Mouse (Mus musculus) heart, embryonic 12.5 days (tissue): ENCODE results near the gene Snx19. TPM values are rescaled to one million over a fixed set of nuclear protein-coding genes. Genes with fewer than 3 reads are reported as not detected.
A peak's percentile ranks its signal among the peaks of the same experiment; 100 is the strongest.

Experiments used
- ATAC-seq: fragments of 200-750 bp; cut with Nextera tagmentation; 2 replicates; pipeline ENCODE4 v1.8.0; 2017; ENCODE audit warnings: moderate TSS enrichment, moderate library complexity; ENCODE audit not compliant: insufficient number of reproducible peaks, low FRiP score
- H3K27ac ChIP-seq: fragments of 300-500 bp; sonication (generic); 2 replicates; pipeline ENCODE4 v1.5.1; 2016; ENCODE audit warnings: mild to moderate bottlenecking, moderate library complexity; ENCODE audit not compliant: poor library complexity, severe bottlenecking
- H3K27me3 ChIP-seq: fragments of 300-500 bp; sonication (generic); replicated peaks from 2 replicates; pipeline ENCODE4 v1.6.1; 2016; ENCODE audit warnings: mild to moderate bottlenecking, moderate library complexity
- H3K36me3 ChIP-seq: fragments of 300-500 bp; sonication (generic); 2 replicates; pipeline ENCODE4 v1.6.1; 2016; ENCODE audit warnings: mild to moderate bottlenecking, moderate library complexity
- H3K4me1 ChIP-seq: fragments of 300-500 bp; sonication (generic); replicated peaks from 2 replicates; pipeline ENCODE4 v1.6.1; 2016; ENCODE audit warnings: mild to moderate bottlenecking
- H3K4me2 ChIP-seq: fragments of 300-500 bp; sonication (generic); 2 replicates; pipeline ENCODE4 v1.6.1; 2016; ENCODE audit warnings: mild to moderate bottlenecking, moderate library complexity
- H3K4me3 ChIP-seq: fragments of 300-500 bp; sonication (generic); 2 replicates; pipeline ENCODE4 v1.5.1; 2016; ENCODE audit warnings: mild to moderate bottlenecking
- H3K9ac ChIP-seq: fragments of 300-500 bp; sonication (generic); 2 replicates; pipeline ENCODE4 v1.6.1; 2016; ENCODE audit warnings: mild to moderate bottlenecking, moderate library complexity
- H3K9me3 ChIP-seq: fragments of 300-500 bp; sonication (generic); replicated peaks from 2 replicates; pipeline ENCODE4 v1.6.1; 2016; ENCODE audit warnings: mild to moderate bottlenecking, moderate library complexity
- WGBS: fragments of 180-500 bp; shearing (Covaris S2); methylation state at CpG from one replicate; pipeline ENCODE4 v1.1.7; 2016; 5-methylcytosine and 5-hydroxymethylcytosine counted together
- polyA plus RNA-seq: library from polyadenylated mRNA; unstranded; fragments of >200 nt; fragmentation: Nextera tagmentation; extraction: Ambion mirVana; gene quantifications from 2 replicates; pipeline ENCODE4 v1.2.1, GENCODE M21; 2016

The Snx19 gene
- 21.4 and 22.2 TPM in 2 replicates for polyA plus RNA-seq

- H3K27me3 ChIP-seq, result 0 out of 2 replicates have a peak, but pooled peaks cover 10% of the 10 kb centered on the region
- H3K4me1 ChIP-seq, result peaks cover 33% of the 10 kb centered on the region
- H3K9ac ChIP-seq, result peak within 1 kb of the TSS; percentile 83
- peak within 1 kb of the TSS; percentile 78 for H3K4me3 ChIP-seq
- WGBS, result 3% methylated on average over 53 of the region's 53 CpGs
- peaks cover 19% of the 10 kb centered on the region; the same call in 1 of the 2 replicates for H3K36me3 ChIP-seq
- H3K4me2 ChIP-seq, result peak within 1 kb of the TSS; percentile 92
- no peaks in the 10 kb centered on the region for H3K9me3 ChIP-seq
- peak; percentile 90 for ATAC-seq
- no peak within 1 kb of the TSS for H3K27ac ChIP-seq
These were observed at the start of gene Snx19 for GRCm38 (mm10) chr9:30426882-30427632. TSS of gene Snx19 (plus strand) at chr9:30427108.

- no peak overlapping the region for H3K27ac ChIP-seq
- no peak overlapping the region for H3K4me3 ChIP-seq
- H3K36me3 ChIP-seq, result no peaks in the 10 kb centered on the region
- H3K27me3 ChIP-seq, result no peaks in the 10 kb centered on the region
- no peak overlapping the region for H3K9ac ChIP-seq
- no peak overlapping the region for H3K4me2 ChIP-seq
- H3K4me1 ChIP-seq, result no peaks in the 10 kb centered on the region
- H3K9me3 ChIP-seq, result no peaks in the 10 kb centered on the region
- WGBS, result 85% methylated on average over 1 of the region's 1 CpGs
- ATAC-seq, result no peak
These were observed 26.1 kb upstream of the Snx19 start for GRCm38 (mm10) chr9:30400771-30401170.

- H3K4me1 ChIP-seq, result peaks cover 6% of the 10 kb centered on the region
- H3K36me3 ChIP-seq, result no peaks in the 10 kb centered on the region
- no peak overlapping the region for H3K9ac ChIP-seq
- no peak overlapping the region for H3K4me2 ChIP-seq
- no peak overlapping the region for H3K4me3 ChIP-seq
- no peak for ATAC-seq
- H3K9me3 ChIP-seq, result no peaks in the 10 kb centered on the region
- 2% methylated on average over 1 of the region's 1 CpGs for WGBS
- no peak overlapping the region for H3K27ac ChIP-seq
- H3K27me3 ChIP-seq, result 0 out of 2 replicates have a peak, but pooled peaks cover 10% of the 10 kb centered on the region
These were observed 4.0 kb upstream of the Snx19 start for GRCm38 (mm10) chr9:30422940-30423339.

DNA sequence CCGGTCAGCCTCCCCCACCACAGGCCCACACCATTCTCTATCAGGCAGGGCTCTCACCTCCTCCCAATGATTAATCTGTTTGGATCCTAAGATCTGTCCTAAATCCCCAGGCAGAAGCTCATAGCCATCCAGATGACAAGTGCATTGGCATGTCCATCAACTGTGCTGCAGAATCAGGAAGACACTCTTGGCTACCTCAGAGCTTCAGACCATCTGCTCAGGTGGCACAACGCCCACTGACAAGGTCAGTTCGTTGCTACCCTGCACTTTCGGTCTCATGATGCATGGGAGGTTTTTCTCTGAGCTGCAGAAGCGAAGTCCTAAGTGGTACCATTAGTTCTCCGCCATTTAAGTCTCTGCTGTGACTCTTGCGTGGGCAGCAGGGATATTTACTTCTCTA is 1.7 kb upstream of the Snx19 start:
- H3K4me2 ChIP-seq, result no peak overlapping the region
- H3K27ac ChIP-seq, result no peak overlapping the region
- H3K4me1 ChIP-seq, result peaks cover 28% of the 10 kb centered on the region
- peaks cover 12% of the 10 kb centered on the region; the same call in 1 of the 2 replicates for H3K36me3 ChIP-seq
- H3K4me3 ChIP-seq, result no peak overlapping the region
- H3K9ac ChIP-seq, result no peak overlapping the region
- ATAC-seq, result no peak
- WGBS, result 82% methylated on average over 7 of the region's 7 CpGs
- H3K9me3 ChIP-seq, result no peaks in the 10 kb centered on the region
- 0 out of 2 replicates have a peak, but pooled peaks cover 10% of the 10 kb centered on the region for H3K27me3 ChIP-seq

DNA sequence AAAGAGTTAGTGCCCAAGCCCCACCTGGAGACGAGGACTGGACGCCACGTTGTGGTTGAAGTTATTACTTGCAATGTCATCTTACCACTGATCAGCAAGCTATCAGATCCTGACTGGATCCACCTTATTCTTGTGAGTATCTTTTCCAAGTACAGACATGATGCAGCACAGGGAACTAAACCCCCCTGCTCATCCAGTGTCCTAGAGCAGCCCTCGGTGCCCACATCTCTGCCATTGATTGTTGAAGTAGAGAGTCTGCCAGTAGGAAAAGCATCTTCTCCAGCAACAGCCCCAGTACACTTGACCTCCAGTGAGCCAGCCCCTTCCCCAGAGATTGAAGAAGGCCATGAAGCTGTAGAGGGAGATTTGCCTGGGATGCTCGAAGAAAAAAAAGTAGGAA is 1.3 kb downstream of the Snx19 start:
- no peak for ATAC-seq
- no peak overlapping the region for H3K27ac ChIP-seq
- peak overlapping the region; percentile 92 for H3K4me2 ChIP-seq
- 0 out of 2 replicates have a peak, but pooled peaks cover 10% of the 10 kb centered on the region for H3K27me3 ChIP-seq
- H3K36me3 ChIP-seq, result peaks cover 31% of the 10 kb centered on the region
- peaks cover 33% of the 10 kb centered on the region for H3K4me1 ChIP-seq
- no peaks in the 10 kb centered on the region for H3K9me3 ChIP-seq
- peak overlapping the region; percentile 83; the same call in 1 of the 2 replicates for H3K9ac ChIP-seq
- no peak overlapping the region for H3K4me3 ChIP-seq
- 87% methylated on average over 5 of the region's 5 CpGs for whole genome bisulfite sequencing

- ATAC-seq, result no peak
- no peaks in the 10 kb centered on the region for H3K9me3 ChIP-seq
- peaks cover 48% of the 10 kb centered on the region for H3K36me3 ChIP-seq
These were observed 3.5 kb downstream of the Snx19 start for GRCm38 (mm10) chr9:30430447-30430846.

DNA sequence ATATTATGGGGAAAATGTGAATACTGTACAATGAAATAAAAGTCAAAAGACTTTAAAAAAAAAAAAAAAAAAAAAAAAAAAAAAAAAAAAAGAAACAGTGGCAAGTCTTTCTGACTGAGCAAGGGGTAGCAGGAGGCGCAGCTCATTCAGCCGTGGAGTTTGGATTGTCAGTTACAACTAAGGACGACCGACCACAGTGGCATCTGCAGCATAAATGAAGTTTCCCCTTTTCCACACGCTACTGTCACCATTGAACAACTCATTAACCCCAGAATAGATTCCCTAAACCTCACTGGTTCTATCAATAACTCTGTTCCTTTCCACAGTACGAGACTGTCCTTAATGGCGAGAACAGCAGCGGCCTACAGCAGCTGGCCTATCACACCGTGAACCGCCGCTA is 5.0 kb downstream of the Snx19 start:
- H3K27ac ChIP-seq, result no peak overlapping the region
- H3K9ac ChIP-seq, result no peak overlapping the region
- peaks cover 33% of the 10 kb centered on the region for H3K4me1 ChIP-seq
- no peak overlapping the region for H3K4me3 ChIP-seq
- H3K36me3 ChIP-seq, result peaks cover 62% of the 10 kb centered on the region
- no peaks in the 10 kb centered on the region for H3K27me3 ChIP-seq
- no peaks in the 10 kb centered on the region for H3K9me3 ChIP-seq
- 87% methylated on average over 11 of the region's 11 CpGs for WGBS
- no peak overlapping the region for H3K4me2 ChIP-seq
- ATAC-seq, result no peak

More at GRCm38 (mm10) chr9:30430447-30430846, 3.5 kb downstream of the Snx19 start:
- Histone ChIP-seq H3K4me2 (no peak overlapping the region), H3K4me1 (peaks cover 33% of the 10 kb centered on the region), H3K9ac (no peak overlapping the region), H3K4me3 (no peak overlapping the region), H3K27me3 (no peaks in the 10 kb centered on the region), H3K27ac (no peak overlapping the region)
- 81% methylated on average over 5 of the region's 5 CpGs for WGBS

- Histone ChIP-seq H3K4me2 (no peak overlapping the region), H3K4me1 (peaks cover 17% of the 10 kb centered on the region), H3K27me3 (no peaks in the 10 kb centered on the region), H3K27ac (no peak overlapping the region), H3K4me3 (no peak overlapping the region), H3K9me3 (no peaks in the 10 kb centered on the region), H3K9ac (no peak overlapping the region), H3K36me3 (peaks cover 68% of the 10 kb centered on the region)
- 92% methylated on average over 4 of the region's 4 CpGs for WGBS
- no peak for ATAC-seq
These were observed 7.0 kb downstream of the Snx19 start for GRCm38 (mm10) chr9:30433914-30434313.

GRCm38 (mm10) chr9:30435902-30436585 is 9.1 kb downstream of the Snx19 start:
- WGBS, result 89% methylated on average over 8 of the region's 8 CpGs
- no peak overlapping the region for H3K27ac ChIP-seq
- no peak overlapping the region for H3K4me2 ChIP-seq
- no peak overlapping the region for H3K4me3 ChIP-seq
- no peak overlapping the region for H3K9ac ChIP-seq
- no peaks in the 10 kb centered on the region for H3K4me1 ChIP-seq
- H3K9me3 ChIP-seq, result no peaks in the 10 kb centered on the region
- no peaks in the 10 kb centered on the region for H3K27me3 ChIP-seq
- H3K36me3 ChIP-seq, result peaks cover 76% of the 10 kb centered on the region
- no peak for ATAC-seq

GRCm38 (mm10) chr9:30438505-30438904 is 11.6 kb downstream of the Snx19 start:
- Histone ChIP-seq H3K27me3 (no peaks in the 10 kb centered on the region), H3K9ac (no peak overlapping the region), H3K4me1 (no peaks in the 10 kb centered on the region), H3K27ac (no peak overlapping the region), H3K9me3 (no peaks in the 10 kb centered on the region), H3K4me3 (no peak overlapping the region), H3K36me3 (peaks cover 71% of the 10 kb centered on the region), H3K4me2 (no peak overlapping the region)
- WGBS, result 50% methylated on average over 3 of the region's 3 CpGs
- no peak for ATAC-seq

DNA sequence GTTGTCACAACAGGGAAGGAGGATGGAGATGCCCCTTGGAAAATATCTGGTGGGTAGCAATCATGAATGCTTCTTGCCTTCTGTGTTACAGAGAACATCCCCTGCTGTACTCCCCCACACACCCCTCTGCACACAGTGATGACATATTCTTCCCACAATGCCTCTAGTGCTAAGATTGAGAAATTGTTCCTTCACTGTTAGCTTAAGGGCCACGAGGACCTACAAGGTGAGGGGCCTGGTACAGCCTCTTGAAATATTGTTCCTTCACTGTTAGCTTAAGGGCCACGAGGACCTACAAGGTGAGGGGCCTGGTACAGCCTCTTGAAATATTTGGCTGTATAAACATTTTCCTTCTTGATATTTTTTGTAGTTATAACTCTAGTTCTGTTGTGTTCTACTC is 14.9 kb downstream of the Snx19 start:
- 84% methylated on average over 2 of the region's 2 CpGs for WGBS
- H3K27ac ChIP-seq, result no peak overlapping the region
- no peak overlapping the region for H3K4me3 ChIP-seq
- no peaks in the 10 kb centered on the region for H3K27me3 ChIP-seq
- no peak overlapping the region for H3K9ac ChIP-seq
- H3K9me3 ChIP-seq, result no peaks in the 10 kb centered on the region
- peaks cover 66% of the 10 kb centered on the region for H3K36me3 ChIP-seq
- no peak for ATAC-seq
- H3K4me1 ChIP-seq, result peaks cover 10% of the 10 kb centered on the region; the same call in 1 of the 2 replicates
- no peak overlapping the region for H3K4me2 ChIP-seq
